Mouse (Mus musculus): ENCODE measurements around the gene Fbxw27.
"Not testable (repeated sequence)": the region's sequence is repeated elsewhere in the genome, so short reads cannot be mapped to it uniquely, and the experiment has no call there.

Gene Fbxw27

DNA sequence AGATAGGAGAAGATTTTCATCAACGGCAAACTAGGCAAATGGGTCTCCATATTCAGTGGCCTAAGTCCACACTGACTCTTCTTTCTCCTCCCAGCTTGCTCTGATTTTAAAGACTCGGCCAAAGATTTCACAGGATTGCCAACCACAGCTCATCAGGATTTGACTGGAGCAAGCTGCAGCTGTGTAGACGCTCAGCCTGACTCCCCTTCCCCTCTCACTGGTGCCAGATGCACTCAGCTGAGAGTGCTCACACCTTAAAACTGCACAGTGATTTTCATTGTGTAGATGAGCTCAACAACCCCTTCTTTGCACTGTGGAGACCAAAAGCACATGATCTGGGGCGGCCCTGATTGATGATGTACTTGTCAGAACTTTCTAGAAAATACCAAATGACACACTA, at the start of gene Fbxw27:
Gene Fbxw27 (minus strand): TSS at position 101 of the 400 bp plus-strand sequence.
- not testable (repeated sequence) for DNase-seq

DNA sequence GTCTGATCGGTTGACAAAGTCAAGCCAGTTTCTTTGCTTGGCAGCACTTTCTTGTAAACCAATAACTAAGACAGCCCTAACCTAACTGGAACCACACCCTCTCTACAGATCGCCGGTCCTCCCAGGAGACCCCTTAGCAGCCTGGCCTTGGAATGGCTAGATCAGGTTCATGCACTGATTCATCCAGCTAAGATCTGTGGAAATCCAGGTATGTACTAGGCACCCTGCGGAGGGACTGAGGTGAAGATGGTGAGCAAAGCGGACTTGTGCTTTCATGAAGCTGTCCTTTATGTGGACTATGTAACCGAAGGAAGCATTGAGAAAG, 42.6 kb upstream of the Fbxw27 start:
- no peak for DNase-seq

GRCm38 (mm10) chr9:109832391-109833087, 42.1 kb upstream of the Fbxw27 start, which contains the start of gene Nme6:
TSS of gene Nme6 (plus strand) at chr9:109832749.
- peak; percentile 90 for DNase-seq

DNA sequence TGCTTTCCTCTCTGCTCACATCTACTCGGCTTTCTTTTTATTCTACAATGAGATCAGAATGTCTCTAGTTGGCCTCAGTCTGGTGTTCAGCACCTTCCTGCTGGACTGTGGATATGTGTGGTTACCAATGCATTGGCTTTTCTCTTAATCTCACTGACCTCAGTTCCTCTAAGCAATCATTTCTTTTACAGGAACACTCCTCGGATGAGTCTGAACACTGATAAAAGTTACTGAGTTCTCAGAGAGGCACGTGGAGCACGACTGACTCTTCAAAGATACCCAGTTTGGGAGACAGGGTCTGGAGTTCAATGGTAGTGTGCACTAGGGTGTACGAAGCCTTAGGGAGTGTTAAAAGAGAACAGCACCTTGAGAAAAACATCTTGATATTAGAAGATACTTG, 35.7 kb upstream of the Fbxw27 start:
- DNase-seq = no peak

- no peak for DNase-seq
These were observed 35.3 kb upstream of the Fbxw27 start for GRCm38 (mm10) chr9:109825739-109826138.

DNA sequence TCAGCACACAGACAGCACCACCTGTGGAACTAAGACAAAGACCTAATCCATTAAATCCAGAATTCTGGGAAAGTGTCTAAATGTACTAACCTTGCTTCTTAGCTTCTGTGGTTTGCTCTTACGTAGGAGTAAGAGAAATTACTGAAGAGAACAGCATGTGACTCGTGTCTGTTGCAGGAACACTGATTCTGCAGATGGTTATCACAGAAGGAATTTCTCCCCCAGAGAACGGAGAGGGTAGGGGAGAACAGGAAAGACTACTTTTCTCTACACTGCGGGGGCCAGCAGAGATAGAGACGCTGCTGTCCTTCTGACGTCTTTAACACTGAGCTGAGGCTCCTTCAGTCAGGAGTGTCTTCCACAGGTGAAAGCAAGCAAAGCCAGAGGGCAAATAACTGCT, 25.9 kb upstream of the Fbxw27 start:
- no peak for DNase-seq

DNA sequence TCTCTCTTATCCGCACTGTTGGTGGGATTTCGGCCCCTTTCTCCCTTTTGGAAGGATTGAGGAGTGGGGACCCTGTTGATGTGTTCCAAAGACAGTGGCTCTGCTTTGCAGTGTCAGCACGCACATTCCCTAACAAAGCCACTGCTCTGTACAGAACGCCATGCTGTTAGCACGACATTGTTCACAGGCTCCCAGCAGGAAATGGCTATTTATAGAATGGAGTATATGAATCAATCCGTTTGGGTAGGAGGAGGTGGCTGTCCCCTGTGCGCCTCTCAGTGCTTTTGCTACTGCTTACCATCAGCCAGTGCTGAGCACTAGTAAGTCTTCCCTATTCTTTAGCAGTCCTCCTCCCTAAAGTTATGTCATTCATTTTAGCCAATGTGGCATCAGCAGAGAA, 23.0 kb upstream of the Fbxw27 start:
- DNase-seq = no peak

DNA sequence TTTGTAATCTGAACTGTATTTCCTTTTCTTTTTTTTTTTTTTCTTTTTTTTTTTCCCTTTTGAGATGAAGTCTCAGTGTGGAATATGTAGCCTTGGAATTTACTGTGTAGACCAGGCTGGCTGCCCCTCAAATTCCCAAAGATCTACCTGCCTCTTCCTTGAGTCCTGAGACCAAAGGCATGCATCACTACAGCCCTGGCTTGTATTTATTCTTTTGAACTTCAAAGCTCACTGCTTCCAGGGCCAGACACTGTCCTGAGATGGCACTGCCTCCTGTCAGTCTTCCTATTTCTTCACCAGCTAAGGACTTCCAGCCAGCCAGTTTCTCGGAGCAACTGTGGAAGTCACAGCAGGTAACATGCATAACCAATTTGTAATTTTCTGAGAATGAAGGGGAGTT, 21.5 kb upstream of the Fbxw27 start, which contains the start of gene Spink8:
Gene Spink8 (plus strand): TSS at position 301 of the 400 bp plus-strand sequence.
- no peak for DNase-seq

GRCm38 (mm10) chr9:109807898-109808297, 17.4 kb upstream of the Fbxw27 start:
- no peak for DNase-seq

GRCm38 (mm10) chr9:109806695-109807293, 16.3 kb upstream of the Fbxw27 start:
- no peak for DNase-seq

DNA sequence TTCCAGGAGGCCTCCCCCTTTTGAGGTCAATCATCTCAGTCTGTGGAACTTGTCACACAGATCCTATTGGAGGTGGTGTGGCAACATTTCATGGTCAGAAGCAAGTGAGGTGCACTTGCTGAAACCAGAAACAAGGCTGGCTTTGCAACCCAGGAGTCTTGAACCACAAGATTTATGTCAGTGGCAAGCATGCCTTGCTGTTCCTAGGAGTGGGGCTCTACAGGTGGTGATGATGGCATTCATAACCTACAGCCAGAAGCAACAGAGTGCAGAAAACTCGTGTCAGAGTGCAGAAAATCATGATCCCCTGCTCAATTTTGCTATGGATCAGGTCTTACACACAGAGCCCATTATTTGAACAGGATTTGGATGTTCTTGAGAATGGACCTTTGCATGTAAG, 15.8 kb upstream of the Fbxw27 start:
- no peak for DNase-seq

- DNase-seq = peak; percentile 60
These were observed 15.1 kb upstream of the Fbxw27 start for GRCm38 (mm10) chr9:109805596-109805995.

GRCm38 (mm10) chr9:109798051-109798450, 7.6 kb upstream of the Fbxw27 start:
- peak; percentile 10 for DNase-seq

DNA sequence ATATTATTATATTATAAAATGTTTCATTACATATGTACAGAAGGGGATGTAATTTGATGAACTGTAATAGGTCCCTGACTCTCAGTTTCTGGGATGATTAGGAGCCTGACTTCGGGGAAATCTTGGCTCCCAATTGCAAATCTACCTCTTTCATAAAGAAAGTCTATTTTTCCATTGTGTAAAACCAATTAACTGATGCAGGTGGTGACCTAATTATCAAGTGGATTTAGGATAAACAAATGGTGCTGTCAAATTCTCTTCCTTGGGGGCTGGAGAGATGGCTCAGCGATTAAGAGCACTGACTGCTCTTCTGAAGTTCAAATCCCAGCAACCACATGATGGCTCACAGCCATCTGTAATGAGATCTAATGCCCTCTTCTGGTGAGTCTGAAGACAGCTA, 5.3 kb upstream of the Fbxw27 start:
- no peak for DNase-seq

DNA sequence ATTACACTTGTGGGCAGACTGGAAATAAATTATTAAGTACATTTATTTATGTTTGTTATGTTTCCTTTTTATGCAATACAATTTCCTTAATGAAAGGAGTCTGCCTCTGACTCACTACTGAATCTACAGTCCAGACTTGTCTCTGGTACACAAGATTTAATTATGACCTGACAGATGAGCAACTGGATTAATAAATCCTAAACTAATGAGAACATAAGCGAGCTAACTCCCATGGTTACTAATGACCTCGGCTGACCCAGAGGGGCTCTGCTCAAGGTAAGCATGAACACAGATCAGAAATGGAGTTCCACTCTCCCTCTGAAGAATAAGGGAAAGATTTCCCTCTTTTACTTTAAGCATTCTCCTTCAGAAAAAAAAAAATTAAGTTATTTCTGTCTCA, 4.8 kb upstream of the Fbxw27 start:
- DNase-seq = no peak

DNA sequence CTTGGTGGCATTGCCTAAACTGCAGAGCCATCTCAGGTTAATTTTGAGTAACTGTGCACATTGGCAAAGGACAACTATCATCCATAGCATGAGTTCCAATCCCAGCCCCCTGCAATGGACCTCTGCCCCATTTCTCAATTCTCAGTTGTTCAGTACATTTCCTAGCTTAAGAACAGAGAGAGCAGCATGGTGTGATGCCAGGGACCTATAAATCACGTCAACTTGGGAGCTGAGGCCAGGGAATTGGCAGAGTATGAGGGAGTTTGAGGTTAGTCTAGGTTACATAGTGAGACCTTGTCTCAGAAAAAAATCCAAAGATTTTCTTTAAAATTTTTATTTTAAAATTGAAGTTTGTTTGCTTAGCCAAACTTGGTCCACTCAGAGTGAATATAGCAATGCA, 23.6 kb downstream of the Fbxw27 start:
- DNase-seq = not testable (repeated sequence)

DNA sequence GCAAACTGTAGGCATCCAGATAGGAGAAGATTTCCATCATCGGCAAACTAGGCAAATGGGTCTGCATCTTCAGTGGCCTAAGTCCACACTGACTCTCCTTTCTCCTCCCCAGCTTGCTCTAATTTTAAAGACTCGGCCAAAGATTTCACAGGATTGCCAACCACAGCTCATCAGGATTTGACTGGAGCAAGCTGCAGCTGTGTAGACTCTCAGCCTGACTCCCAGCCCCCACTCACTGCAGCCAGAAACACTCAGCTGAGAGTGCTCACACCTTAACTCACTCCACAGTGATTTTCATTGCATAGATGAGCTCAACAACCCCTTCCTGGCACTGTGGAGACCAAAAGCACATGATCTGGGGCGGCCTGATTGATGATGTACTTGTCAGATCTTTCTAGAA, 44.5 kb downstream of the Fbxw27 start, which contains the start of gene Fbxw26:
Gene Fbxw26 (minus strand): TSS at position 101 of the 400 bp plus-strand sequence.
- not testable (repeated sequence) for DNase-seq

Measured in kidney, adult 9 months (tissue).